Mouse (Mus musculus) testis, postnatal 10 days (tissue): ENCODE measurements around the gene Lmo7.

Source experiments
- DNase-seq: peaks from one replicate; pipeline ENCODE4 v3.0.0; 2021; ENCODE audit warnings: low spot score

Lmo7 gene

DNA sequence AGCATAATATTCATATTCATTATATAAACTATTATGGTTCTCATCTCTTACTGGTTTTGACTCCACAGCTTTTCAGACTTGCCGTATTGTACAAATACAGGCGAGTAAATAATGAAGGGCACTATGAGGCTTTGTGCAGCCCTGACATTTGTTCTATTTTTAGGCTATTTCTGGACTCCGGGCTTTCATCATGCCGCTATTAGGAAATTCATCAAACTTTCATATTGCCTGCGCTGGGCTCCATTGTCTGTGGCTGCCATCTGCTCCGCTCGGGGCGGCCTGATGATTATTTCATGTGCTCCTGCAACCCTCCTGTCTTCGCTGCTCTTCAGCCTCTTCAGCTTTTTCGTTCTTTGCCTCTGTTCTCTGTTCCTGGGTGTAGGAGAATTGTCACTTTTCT, 50.3 kb downstream of the Lmo7 start:
- no peak for DNase-seq

GRCm38 (mm10) chr14:101781219-101781618, 51.5 kb downstream of the Lmo7 start:
- DNase-seq: no peak

GRCm38 (mm10) chr14:101781943-101782510, 52.3 kb downstream of the Lmo7 start:
- DNase-seq: no peak

GRCm38 (mm10) chr14:101784315-101784945, 54.7 kb downstream of the Lmo7 start:
- no peak for DNase-seq

GRCm38 (mm10) chr14:101787903-101788302, 58.1 kb downstream of the Lmo7 start:
- DNase-seq: no peak

GRCm38 (mm10) chr14:101788475-101788874, 58.7 kb downstream of the Lmo7 start:
- DNase-seq: no peak

- DNase-seq: no peak
Observed at GRCm38 (mm10) chr14:101794553-101795177, 64.9 kb downstream of the Lmo7 start.

DNA sequence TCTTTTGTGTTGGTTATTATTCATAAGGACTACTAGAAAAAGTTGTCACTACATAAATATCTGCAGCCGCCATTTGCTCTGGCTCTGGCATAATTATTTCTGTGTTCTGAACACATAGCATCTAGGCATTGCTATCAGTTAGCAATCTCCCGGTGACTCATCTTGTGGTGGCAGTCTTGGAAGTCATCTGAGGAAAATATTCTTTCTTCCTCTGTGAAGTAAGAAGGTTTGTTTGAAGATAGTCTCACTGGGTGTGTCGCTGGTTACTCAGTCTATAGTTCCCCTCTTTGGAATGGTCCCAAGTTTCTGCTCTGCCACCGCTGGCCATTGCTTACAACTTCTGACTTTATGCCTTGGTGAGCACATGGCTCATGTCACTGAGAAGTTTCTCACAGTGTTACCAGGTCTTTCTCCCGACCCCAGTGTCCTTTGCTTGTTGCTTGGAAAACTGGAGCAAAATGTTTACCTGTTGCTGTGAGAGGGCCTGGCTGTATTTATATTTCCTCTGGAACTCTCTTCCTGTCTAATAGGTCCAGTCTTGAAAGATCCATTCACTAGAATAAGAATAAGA, 68.3 kb downstream of the Lmo7 start:
- no peak for DNase-seq

DNA sequence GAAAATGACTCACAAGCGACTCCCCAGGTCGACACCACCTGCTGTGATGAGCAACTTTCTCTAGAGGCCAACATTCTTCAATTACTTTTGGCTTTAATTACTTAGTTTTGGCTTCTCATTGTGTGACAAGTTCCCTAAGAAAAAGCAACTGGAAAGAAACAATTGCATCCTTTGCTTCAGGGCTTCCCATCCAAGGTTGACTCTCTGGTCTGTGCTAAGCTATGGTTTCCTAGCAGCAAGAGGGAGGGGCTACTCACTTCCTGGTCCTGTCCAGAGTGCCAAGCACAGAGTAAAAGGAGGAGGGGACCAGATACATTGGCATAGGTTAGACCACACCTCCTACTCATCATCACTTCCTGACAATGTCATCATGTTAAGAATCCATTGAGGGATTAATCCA, 69.0 kb downstream of the Lmo7 start:
- no peak for DNase-seq

DNA sequence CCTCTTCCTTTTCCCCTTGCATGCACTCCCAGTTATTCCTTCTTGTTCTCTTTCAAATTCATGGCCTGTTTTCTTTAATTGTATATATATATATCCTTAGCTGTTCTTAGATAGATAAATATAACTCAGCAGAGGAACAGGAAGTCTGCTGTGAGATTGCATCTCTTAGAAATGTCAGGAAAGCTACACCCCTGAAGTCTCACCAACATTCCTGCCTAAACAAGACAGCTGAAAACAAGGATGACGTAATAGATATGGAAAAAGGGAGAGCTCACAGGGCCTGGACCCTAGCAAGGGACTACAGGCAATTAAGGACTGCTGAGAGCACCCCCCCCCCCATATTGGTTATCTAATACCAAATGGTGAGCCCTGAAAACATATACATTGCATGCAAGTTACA, 71.9 kb downstream of the Lmo7 start:
- no peak for DNase-seq

GRCm38 (mm10) chr14:101804119-101804518, 74.4 kb downstream of the Lmo7 start:
- DNase-seq: no peak

GRCm38 (mm10) chr14:101804562-101805327, 75.0 kb downstream of the Lmo7 start:
- no peak for DNase-seq

GRCm38 (mm10) chr14:101805328-101805697, 75.6 kb downstream of the Lmo7 start:
- DNase-seq: no peak

DNA sequence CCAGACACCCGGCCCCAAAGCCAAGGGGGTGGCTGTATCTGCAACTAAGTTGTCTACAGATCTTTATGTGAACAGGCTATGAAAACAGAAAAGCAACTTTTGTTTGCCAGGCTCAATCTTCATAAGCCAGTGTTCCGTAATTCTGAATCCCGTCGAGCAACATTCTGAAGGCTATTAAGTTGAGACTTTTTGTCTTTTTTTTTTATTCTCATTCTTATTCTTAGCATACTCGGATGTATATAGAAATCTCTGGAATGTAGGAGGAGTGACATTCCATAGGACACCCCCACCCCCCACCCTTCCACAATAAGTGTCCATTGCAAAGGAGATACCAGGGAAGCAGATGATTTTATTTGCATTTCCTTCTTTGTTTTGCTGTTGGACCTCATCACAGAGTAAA, 76.3 kb downstream of the Lmo7 start:
- no peak for DNase-seq

- no peak for DNase-seq
Observed at GRCm38 (mm10) chr14:101806607-101807006, 76.8 kb downstream of the Lmo7 start.

- no peak for DNase-seq
Observed at GRCm38 (mm10) chr14:101816450-101816849, 86.7 kb downstream of the Lmo7 start.

DNA sequence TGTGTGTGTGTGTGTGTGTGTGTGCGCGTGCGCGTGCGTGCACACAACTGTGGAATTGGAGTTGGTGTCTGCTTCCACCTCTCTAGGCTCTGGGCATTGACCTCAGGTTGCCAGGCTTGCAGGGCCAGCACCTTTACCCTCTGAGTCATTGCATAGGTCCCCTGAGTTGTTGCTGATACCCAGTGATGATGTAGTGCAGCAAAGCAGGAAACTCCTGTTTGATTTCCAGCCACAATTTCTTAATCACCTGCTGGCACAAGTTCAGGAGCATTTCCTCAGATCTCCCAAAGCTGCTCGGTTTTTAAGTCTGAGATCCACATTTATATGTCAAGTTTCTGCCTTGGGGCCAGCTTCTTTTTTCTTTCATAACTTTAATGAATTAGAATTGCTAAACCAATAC, 92.6 kb downstream of the Lmo7 start:
- DNase-seq: no peak

GRCm38 (mm10) chr14:101822871-101823270, 93.1 kb downstream of the Lmo7 start:
- DNase-seq: no peak

GRCm38 (mm10) chr14:101829676-101830075, 99.9 kb downstream of the Lmo7 start:
- no peak for DNase-seq

- DNase-seq: no peak
Observed at GRCm38 (mm10) chr14:101830116-101830515, 100.4 kb downstream of the Lmo7 start.

- DNase-seq: no peak
Observed at GRCm38 (mm10) chr14:101834109-101834508, 104.4 kb downstream of the Lmo7 start.

DNA sequence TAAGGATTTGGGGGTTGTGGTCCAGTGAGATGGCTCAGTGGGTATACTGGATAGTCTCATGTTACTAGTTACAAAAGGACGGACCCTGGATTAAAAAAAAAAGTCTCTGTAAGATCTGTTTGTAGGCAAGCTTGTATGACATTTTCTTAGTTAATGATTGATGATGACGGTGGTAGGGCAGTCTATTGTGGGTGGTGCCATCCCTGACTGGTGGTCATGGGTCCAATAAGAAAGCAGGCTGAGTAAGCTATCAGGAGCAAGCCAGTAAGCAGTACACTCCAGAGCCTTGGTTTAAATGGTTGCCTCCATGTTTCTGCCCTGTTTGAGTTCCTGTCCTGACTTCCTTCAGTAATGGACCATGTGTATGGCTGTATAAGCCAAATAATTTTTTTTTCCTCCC, 106.6 kb downstream of the Lmo7 start:
- no peak for DNase-seq

DNA sequence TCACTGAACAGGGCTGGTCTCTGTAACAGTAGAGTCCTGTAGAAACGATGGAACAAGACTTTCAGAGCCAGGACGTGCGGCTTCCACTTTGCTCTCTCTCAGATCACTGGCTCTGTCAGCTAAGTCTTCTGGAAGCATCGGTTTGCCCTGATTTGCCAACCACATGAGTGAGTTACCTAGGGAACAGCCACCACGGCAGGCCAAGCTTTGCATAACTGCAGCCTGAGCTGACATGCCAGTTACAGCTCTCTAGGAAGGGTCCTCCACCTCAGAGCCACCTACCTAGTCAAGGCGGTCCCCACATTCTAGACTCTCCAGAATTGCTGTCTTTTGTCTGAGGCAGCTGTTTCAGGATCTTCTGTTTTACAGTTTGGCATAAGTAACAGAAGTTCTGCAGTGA, 107.4 kb downstream of the Lmo7 start:
- no peak for DNase-seq
